Mouse (Mus musculus) left cerebral cortex, adult 9 months (tissue): ENCODE results near the gene Spop.
A peak's percentile ranks its signal among the peaks of the same experiment; 100 is the strongest.

ENCODE experiments used
- DNase-seq, 2 experiments: peaks; one replicate each; pipeline ENCODE4 v3.0.0; 2022; ENCODE audit warnings: low spot score in 2 of 2

The Spop gene

DNA sequence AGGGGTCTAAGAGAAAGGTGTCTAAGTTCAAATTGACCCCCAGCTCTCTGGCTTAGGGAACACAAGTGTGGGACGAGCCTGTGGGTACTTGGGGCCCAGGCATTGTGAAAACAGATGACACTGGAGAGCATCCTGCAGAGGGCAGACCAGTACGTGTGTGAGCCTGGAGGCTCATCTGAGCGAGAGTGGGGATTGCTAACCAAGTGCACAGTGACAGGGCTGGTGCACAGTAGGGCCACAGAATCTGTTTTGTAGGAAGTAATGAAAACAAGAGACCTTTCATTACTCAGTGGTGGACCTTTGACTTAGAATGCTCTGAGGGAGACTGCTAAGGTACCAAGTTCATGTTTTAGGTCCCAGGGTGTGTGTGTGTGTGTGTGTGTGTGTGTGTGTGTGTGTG lies 106.1 kb downstream of the Spop start:
- DNase-seq = no peak

DNA sequence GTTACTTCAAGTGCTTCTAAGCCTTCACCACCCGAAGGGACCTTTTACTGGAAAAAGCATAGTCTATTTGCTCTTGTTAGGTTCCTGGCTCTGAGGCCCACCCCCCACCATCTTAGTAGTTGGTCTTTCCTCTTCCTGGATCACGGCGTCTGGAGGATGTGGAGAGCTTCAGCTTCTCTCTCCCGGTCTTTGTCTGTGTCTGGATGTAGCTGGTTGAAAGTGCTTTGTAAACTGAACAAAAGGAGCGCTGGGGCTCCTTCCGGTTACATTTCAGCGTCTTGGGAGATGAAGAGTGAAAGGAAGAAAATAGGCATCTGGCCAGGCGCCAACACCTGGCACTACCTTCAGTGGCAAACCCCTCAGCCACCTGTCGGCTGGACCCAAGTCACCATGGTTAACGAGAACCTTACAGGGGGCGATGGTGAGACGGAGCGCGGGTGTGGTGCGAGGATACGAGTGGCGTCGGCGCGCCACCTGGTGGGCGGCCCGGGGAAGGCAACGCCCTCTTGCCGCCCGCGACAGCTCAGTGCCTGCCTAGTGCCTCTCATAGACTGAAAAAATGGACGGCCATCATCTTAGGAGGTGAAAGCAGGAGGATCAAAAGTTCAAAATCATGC lies 106.7 kb downstream of the Spop start:
- DNase-seq = peak; percentile 46 to 87

GRCm38 (mm10) chr11:95521563-95521962 lies 107.7 kb downstream of the Spop start:
- DNase-seq = peak; percentile 28 to 82

DNA sequence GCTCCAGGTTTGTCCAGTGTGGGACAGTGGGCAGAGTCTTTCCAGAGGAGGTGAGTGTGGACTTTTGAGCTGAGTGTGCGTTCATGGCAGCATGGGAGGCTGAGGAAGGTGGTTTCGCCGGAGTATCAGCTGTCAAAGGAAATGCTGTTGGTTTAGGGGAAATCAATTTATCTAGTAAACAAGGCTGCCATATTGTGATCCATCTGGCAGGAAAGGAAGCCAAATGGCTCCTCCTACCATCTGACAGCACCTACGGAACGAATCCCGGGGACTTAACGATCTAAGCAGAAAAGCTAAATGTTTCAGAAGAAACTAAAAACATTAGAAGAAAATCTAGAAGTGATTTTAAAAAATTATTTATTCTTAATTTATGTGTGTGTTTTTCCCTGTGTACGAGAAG lies 113.4 kb downstream of the Spop start:
- DNase-seq = no peak

DNA sequence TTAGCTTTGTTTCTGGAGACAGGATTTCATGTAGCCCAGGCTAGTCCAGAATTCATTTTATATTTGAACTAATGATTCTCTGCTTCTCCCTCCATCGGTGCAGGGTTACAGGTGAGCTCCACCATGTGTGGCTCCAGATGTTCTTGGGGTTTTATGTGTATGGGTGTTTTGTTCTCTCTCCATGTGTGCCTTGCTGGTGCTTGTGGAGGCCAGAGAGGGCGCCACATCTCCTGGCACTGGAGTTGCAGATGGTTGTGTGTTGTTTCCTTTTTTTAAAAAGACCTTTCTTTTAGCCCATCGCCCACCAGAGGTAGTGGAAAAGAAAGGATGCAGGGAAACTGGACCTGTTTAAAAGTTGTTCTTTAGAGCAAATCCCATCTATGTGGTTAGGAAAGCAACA lies 114.4 kb downstream of the Spop start:
- no peak for DNase-seq

GRCm38 (mm10) chr11:95532353-95533072 lies 118.6 kb downstream of the Spop start:
- DNase-seq = no peak

GRCm38 (mm10) chr11:95533484-95534160 lies 119.7 kb downstream of the Spop start:
- DNase-seq = peak; percentile 32 to 87

DNA sequence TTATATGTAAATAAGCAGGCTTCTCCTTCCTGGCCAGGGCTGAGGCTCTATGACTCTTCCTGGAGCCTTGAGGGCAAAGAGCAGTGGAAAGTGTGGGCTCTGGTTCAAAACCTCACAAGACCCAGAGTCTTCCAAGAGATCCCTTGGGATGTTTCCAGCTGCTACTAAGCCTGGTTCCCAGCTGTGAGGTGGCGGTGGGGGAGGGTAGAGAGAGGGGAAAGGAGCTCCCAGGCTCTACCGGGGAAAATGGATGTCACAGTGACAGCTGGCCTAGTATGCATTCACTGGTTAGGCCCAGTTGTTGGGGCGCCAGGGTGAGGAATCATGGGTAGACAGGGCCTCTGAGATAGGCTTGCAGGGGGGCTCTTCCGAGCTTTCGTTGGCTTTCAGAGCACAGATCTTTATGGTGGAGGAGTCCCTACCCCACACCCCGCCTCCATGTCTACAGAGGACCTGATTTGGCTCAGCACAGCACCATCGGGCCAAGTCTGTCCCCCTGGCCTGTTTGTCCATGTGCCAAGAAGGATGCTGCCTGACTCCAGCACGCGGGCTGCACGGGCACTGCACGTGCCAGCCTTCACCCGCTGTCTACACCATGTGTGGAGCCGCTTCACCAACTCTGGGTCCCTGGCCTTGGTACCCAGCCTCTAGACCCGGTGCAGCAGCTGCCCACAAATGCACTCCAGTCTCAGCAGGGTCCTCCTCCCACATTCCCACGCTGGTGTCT lies 124.7 kb downstream of the Spop start:
- DNase-seq = no peak

GRCm38 (mm10) chr11:95540637-95541385 lies 126.9 kb downstream of the Spop start:
- no peak for DNase-seq
